Mouse (Mus musculus) forelimb bud, embryonic 11.5 days (tissue): ENCODE measurements at regions not wholly inside any gene's neighbourhood (a gene's known extent, or its start where the extent isn't known, plus 50 kb on each side); places are given as distances from the start of the nearest gene placed in this dataset.

ENCODE experiments used
- DNase-seq: peaks from one replicate; pipeline ENCODE4 v3.0.0-alpha.2; 2012; ENCODE audit warnings: low read depth, low spot score

GRCm38 (mm10) chr5:47336511-47336910 is 646.4 kb upstream of the Slit2 start:
- DNase-seq = no peak

- DNase-seq = no peak
Measured at GRCm38 (mm10) chr5:47339807-47340206, 643.1 kb upstream of the Slit2 start.

- no peak for DNase-seq
Measured at GRCm38 (mm10) chr5:47370184-47370583, 612.8 kb upstream of the Slit2 start.

GRCm38 (mm10) chr5:47385930-47386329 is 597.0 kb upstream of the Slit2 start:
- DNase-seq = no peak

DNA sequence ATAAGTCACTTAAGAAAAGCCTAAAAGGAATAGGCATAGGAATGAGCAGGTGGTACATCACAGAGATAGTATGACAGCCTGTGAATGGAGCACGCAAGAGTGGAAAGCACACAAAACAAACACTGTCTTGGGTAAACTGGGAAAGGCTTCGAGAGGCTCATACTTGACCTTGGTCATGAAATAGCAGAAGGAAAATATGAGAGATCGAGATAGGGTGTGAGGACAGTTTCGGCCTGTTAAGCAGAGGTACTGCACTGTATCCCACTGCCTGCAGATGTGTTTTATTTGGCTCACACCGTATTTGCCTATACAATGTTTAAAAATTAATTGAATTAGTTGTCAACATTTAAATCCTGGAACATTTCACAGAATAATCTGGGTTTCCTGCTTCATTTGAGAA is 596.2 kb upstream of the Slit2 start:
- no peak for DNase-seq

DNA sequence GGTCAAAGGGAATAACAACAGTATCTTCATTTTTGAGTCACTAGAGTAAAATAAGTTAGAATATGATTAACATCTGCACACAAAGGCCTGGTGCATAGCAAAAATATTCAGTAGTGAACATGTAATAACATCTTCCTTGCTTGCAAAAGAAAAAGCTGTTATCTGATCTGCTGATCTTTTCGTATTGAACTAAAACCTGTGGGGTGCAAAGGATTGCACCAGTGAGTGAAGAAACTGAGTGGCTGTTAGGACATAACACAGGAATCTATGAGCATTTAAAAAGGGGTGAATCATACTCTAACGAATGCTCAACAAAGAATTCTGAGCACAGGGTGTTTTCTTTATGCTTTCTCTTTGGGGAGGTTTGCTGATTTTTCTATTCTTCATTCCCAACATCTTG is 592.2 kb upstream of the Slit2 start:
- no peak for DNase-seq

DNA sequence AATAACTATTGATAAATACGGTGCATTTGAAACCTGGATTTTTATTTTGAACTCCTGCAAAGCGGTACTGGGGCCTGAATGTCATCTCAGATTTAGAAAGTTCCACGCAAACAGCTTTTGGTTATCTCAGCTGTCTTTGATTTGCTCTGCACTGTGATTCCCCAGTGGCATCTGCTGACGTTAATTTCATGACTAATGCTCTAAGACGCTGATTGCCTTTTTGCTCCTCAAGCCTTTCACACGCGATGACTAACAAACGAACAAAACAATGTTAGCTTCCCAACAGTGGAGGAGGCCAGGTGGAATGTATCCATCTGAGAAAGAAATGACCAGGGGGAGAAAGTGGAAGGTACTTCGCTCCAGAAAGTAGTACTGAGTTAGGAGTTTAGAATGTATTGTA is 586.1 kb upstream of the Slit2 start:
- no peak for DNase-seq

- no peak for DNase-seq
Measured at GRCm38 (mm10) chr5:47421916-47422315, 561.0 kb upstream of the Slit2 start.

DNA sequence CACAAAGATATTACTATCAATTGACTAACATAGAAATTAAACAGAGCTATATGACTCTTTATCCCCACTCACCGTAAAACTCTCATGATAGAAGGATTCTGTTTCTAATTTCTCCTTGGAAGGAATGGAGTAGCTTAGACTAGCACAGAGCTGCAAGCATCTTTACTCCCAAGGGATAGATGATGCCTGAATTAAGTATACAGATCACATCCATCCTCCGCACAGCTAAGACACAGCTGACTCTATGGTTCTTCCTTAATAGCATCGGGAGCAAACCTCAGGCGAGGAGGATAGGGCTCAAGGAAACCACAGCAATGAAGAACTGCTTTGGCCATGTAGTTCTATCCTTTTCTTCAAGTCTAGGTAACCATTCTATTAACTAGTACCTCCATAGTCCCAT is 556.9 kb upstream of the Slit2 start:
- DNase-seq = no peak

- no peak for DNase-seq
Measured at GRCm38 (mm10) chr5:47426467-47426866, 556.5 kb upstream of the Slit2 start.

DNA sequence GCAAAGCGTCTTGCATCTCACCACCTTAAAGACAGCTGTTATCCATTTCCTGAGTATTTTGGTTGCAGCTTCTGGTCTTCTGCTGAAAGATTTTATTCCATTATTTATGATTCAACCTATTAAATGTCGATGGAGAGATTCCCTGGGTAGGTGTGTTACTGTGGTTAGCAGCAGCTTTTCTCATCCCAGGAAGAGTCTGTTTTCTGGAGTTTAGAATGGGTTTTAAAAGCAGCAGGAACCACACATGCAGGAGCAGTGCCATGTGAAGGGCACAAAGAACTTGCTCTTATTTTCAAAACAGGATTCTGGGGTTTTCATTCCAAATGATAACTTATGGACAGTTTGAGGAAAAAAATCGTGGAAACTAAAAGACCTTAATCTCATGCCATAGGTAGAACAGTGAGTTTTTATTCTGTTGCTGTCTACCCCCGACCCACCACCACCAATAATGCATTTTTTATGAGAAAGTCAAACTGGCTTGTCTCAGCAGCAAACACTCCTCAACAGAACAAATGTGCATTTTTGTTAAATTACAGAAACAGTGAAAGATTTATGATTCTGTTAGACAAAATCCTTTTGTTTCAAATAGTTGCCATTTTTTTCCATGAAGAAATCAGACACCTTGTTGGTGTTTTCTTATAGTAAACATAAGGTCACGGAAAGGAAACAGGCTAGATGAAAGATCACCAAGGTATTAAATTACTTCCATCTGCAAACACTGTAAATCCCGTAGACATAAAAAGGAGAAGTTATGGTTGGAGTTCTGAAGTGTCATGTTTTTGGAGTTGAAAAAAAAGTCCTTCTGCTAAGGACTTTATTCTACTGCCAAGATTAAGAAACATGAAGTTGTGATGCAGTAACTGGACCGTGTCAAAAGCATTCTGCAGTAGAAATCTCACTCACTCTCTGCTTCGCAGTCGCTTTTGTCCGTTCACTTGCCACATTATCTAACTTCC is 553.4 kb upstream of the Slit2 start:
- peak; percentile 46 for DNase-seq

DNA sequence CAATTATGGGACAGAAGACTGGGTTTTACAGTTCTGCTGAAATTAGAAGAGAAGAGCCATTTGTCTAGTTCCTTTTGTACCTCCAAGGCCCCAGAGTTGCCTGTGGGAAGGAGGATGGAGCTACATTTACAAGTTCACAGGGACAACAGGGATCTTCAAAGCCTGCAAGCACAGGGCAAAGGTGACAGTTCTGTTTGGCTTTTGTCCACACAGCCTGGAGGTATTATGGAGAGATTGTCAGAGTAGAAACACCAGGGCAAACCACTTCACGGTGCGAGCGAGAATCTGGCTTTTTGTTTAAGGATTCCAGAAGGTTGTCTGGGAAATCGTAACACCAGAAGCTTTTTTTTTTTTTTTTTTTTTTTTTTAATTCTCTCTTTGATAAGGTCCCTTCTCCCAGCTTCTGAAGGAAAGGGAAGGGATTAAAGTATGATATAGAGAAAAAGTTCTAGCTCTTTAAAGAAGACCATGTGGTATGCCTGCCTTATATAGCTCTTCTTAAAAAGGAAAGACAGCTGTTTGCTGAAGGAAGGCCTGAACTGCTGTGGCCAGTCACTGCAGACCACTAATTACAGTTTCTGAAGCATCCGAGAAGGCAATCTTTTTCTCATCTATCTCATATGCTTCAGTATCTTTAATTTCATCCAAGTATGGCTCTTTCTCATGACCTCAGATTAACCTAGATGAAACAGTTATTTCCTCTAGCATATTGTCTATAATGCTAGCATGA is 551.2 kb upstream of the Slit2 start:
- no peak for DNase-seq

GRCm38 (mm10) chr5:47436455-47436854 is 546.5 kb upstream of the Slit2 start:
- DNase-seq = peak; percentile 10

GRCm38 (mm10) chr5:47446305-47447028 is 536.5 kb upstream of the Slit2 start:
- no peak for DNase-seq

DNA sequence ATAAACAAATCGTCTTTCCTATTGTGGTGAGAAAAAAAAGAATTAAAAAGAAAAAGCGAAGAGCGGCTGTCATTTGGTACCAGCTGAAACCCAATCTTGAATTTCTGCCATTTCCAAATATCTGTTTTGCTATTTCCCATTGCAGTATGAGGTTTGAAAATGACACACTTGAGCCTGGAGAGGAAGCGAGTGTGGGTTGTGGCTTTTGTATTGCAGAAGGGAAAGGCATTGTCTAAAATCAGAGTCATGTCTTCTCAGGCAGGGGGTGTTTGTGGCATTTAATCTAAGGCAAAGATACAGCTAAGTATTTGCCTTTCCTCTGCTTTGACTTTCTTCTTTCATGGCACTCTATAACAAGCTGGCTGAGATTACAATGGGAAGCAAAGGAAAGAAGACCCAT is 518.1 kb upstream of the Slit2 start:
- no peak for DNase-seq

GRCm38 (mm10) chr5:47469394-47469793 is 513.5 kb upstream of the Slit2 start:
- no peak for DNase-seq

- no peak for DNase-seq
Measured at GRCm38 (mm10) chr5:47472027-47472825, 510.7 kb upstream of the Slit2 start.

GRCm38 (mm10) chr5:47479908-47480307 is 503.0 kb upstream of the Slit2 start:
- no peak for DNase-seq

DNA sequence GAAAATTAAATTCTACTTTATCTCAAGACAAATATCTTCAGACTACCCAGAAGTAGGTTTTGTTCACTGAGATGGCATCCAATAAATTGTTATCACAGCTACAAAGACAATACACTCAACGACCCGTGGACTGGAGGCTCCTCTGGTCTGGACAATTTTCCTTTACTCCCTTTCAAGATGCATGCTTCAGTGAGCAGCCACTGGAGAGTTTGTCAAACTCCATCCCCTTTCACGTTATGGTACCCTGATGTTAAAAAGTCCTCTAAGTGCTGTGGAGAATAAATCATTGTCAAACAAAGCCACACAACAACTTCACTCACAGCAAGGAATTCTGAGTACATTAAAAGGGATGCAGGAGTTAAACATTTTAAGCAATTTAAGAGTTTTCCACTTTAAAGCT is 486.7 kb upstream of the Slit2 start:
- no peak for DNase-seq

GRCm38 (mm10) chr5:47502764-47503416 is 480.0 kb upstream of the Slit2 start:
- DNase-seq = no peak
